Mouse (Mus musculus) kidney, postnatal 25 days (tissue): ENCODE measurements around the gene 5730596B20Rik.

Experiments
- DNase-seq, 2 experiments: peaks; one replicate each; pipeline ENCODE4 v3.0.0; 2021; ENCODE audit warnings: mixed read lengths in 2 of 2

The 5730596B20Rik gene

GRCm38 (mm10) chr6:52213119-52213986 lies 36.1 kb downstream of the 5730596B20Rik start, which contains the start of the genes Hoxa3 and Gm28308:
Gene Hoxa3 (minus strand): TSS chr6:52213336.
Gene Gm28308 (minus strand): TSS chr6:52213339.
- DNase-seq, result peak; percentile 85 to 90

GRCm38 (mm10) chr6:52214271-52214670 lies 37.0 kb downstream of the 5730596B20Rik start:
- peak; percentile 40 to 45 for DNase-seq

- DNase-seq, result peak; percentile 22 to 55
These were observed 37.8 kb downstream of the 5730596B20Rik start for GRCm38 (mm10) chr6:52215070-52215469.

- peak; percentile 52 to 54 for DNase-seq
These were observed 38.7 kb downstream of the 5730596B20Rik start for GRCm38 (mm10) chr6:52215771-52216535.

GRCm38 (mm10) chr6:52216691-52217458 lies 39.6 kb downstream of the 5730596B20Rik start:
- DNase-seq, result peak; percentile 58 to 78

GRCm38 (mm10) chr6:52217459-52217768 lies 40.1 kb downstream of the 5730596B20Rik start:
- DNase-seq, result peak; percentile 95 to 98

GRCm38 (mm10) chr6:52217895-52218642 lies 40.8 kb downstream of the 5730596B20Rik start:
- peak; percentile 40 to 59 for DNase-seq

- DNase-seq, result peak; percentile 22 to 44
These were observed 41.4 kb downstream of the 5730596B20Rik start for GRCm38 (mm10) chr6:52218643-52219215.

- peak; percentile 35 to 60 for DNase-seq
These were observed 42.1 kb downstream of the 5730596B20Rik start for GRCm38 (mm10) chr6:52219234-52219942.

- DNase-seq, result peak; percentile 61 to 83
These were observed 42.9 kb downstream of the 5730596B20Rik start for GRCm38 (mm10) chr6:52220003-52220864.

- DNase-seq, result no peak
These were observed 43.6 kb downstream of the 5730596B20Rik start for GRCm38 (mm10) chr6:52220865-52221310.

- peak; percentile 96 to 97 for DNase-seq
These were observed 44.2 kb downstream of the 5730596B20Rik start, which contains the start of gene Hoxa7 for GRCm38 (mm10) chr6:52221337-52221992. Gene Hoxa7 (minus strand): TSS chr6:52221854.

- DNase-seq, result peak; percentile 70 to 83
These were observed 44.8 kb downstream of the 5730596B20Rik start for GRCm38 (mm10) chr6:52221993-52222685.

GRCm38 (mm10) chr6:52222729-52223128 lies 45.4 kb downstream of the 5730596B20Rik start:
- DNase-seq, result peak; percentile 34 to 58

GRCm38 (mm10) chr6:52223939-52224760 lies 46.9 kb downstream of the 5730596B20Rik start:
- DNase-seq, result peak; percentile 33 to 39

GRCm38 (mm10) chr6:52224895-52225611 lies 47.8 kb downstream of the 5730596B20Rik start:
- peak; percentile 53 to 75 for DNase-seq
